Mouse (Mus musculus): ENCODE data around the gene Gm44511.

DNA sequence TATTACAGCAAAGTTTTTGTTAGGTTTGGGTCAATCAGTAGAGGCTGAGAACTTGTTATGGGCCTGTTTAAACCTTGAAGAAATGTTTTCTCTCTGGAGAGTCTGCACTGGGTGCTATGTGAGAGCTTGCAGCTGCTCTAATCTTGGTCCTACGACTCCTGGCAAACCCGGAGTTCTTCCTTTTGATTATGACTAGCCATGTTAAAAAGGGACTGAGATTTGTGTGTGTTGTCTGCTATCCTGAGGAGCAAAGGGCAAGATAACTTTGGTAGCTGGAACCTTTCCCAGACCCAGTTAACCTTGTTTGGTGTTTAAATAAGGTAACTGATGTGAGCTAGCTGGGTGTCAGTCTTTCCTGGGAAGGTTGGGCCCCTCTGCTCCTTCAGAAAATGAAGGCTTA lies 24.6 kb upstream of the Gm44511 start:
- no peak for TF ChIP-seq CTCF (IDR thresholded peaks at IDR 0.05 in 2 of 3, conservative IDR thresholded peaks at IDR 0.05 in 1 of 3; ENCODE audit: control insufficient read depth in 1 of 3, insufficient read depth in 1 of 3, low read depth in 2 of 3, low read length in 3 of 3, poor library complexity in 1 of 3, severe bottlenecking in 1 of 3)
- TF ChIP-seq RCOR1 (IDR thresholded peaks at IDR 0.05; ENCODE audit: low read depth, low read length) = no peak
- TF ChIP-seq TCF12 (IDR thresholded peaks at IDR 0.05; ENCODE audit: low read depth, low read length) = no peak
- no peak for TF ChIP-seq MAFK (IDR thresholded peaks at IDR 0.05; ENCODE audit: borderline replicate concordance, low read depth, low read length)
- no peak for TF ChIP-seq POLR2AphosphoS2 (IDR thresholded peaks at IDR 0.05; ENCODE audit: low read length)
- no peak for TF ChIP-seq ZNF384 (IDR thresholded peaks at IDR 0.05; ENCODE audit: low read depth, low read length)
- TF ChIP-seq POLR2A (IDR thresholded peaks at IDR 0.05; ENCODE audit: control insufficient read depth in 1 of 2, insufficient read depth in 1 of 2, low read depth in 1 of 2, low read length in 2 of 2, poor library complexity in 1 of 2) = no peak
- no peak for TF ChIP-seq KAT2A (conservative IDR thresholded peaks at IDR 0.05; ENCODE audit: low read depth, low read length)
